Mouse (Mus musculus) urinary bladder, postnatal 36 days (tissue): ENCODE data around the gene Srcin1.

Source experiments
- DNase-seq, 2 experiments: peaks; one replicate each; pipeline ENCODE4 v3.0.0; 2022; ENCODE audit warnings: low spot score in 2 of 2, mixed read lengths in 1 of 2

Srcin1 gene

DNA sequence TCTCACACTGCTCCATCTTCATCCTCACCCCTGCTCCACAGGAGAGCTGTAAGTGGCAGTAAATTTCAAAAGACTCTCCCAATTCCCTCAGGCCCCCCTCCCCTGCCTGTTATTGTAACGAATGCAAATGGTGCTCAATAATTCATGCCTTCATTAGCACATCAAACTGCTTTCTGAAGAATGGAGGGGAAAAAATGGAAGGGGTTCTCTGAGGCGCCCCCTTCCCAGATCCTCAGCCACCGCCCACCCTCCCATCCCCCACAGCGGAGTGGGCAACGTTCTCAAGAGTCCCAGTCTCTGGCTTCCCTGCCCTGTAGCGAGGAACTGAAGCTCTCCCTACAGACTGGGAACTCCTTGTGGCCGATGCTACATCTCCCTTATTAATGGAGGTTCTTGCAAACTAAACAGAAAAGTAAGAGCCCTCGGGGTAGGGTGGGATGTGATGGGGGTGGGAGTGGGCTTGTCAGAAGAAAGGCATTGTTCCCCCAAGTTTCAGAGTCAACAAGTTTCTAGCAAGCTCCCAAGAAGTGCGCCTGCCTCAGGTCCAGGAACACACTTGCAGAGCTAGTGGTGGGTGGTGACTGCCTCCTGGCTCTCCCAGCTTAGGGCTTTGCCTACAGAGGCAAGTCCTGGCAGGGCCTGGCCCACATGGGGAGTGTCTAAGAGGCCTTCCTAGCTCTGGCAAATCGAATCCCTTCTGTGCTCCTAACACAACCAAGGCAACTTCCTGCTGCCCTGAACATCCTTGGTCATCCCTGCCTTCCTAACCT is 3.3 kb upstream of the Srcin1 start:
- no peak for DNase-seq

- no peak for DNase-seq
Observed at GRCm38 (mm10) chr11:97578286-97578685, 2.3 kb upstream of the Srcin1 start.

GRCm38 (mm10) chr11:97575638-97576037 is 348 bp downstream of the Srcin1 start:
- DNase-seq: peak; percentile 57 to 59

GRCm38 (mm10) chr11:97575075-97575474 is 911 bp downstream of the Srcin1 start:
- no peak for DNase-seq

DNA sequence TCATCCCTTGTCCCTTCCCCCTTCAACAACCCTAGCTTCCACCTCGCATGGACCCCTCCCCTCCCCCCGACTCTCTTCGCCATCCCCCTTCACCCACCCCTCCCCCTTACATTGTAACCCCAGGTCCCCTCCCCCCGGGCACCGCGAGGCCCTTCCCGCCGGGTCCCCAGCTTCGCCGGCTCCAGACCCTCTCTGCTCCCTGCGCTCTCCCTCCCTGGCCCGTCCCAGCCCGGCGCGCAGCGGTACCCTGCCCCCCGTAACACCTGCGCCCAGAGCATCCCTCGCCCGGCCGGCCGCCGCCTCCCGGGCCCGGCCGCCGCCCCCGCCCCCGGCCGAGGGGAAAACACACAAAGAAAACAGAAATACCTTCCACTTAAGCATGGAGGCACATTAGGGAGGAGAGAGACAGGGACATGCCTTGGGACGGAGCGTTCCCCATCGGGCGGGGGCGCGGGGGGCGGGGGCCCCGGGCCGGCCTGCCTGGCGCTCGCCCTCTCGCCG is 1.4 kb downstream of the Srcin1 start:
- no peak for DNase-seq

DNA sequence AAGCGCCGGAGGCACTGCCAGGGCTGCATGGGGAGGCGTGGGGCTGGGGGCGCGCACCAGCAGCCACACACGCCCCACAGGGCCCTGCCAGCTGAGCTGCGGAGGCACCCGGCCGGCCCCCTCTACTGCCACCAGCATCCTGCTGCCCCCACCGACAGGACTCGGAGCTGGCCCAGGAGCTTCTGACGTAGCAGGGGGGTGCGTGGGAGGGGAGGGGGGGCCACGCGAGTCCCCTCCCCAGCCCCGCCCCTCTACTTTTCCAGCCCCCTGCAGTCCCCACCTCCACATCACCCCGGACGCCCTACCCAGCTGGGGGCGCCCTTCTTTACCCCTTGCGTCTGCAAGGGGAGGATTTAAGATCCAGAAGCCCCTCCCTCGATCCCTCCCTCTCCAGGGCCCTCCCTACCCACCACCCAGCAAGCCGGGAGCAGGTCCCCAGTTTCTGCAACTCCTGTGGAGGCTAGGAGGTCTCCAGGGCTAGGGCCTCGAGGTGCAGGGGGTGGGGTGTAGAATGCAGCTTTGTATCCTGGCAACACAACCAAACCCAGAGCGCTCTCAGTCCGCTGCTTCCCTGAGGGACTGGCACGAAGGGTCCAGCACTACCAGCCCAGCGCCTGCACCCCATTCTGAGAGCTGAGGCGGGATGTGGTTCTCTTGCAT is 2.0 kb downstream of the Srcin1 start:
- no peak for DNase-seq

DNA sequence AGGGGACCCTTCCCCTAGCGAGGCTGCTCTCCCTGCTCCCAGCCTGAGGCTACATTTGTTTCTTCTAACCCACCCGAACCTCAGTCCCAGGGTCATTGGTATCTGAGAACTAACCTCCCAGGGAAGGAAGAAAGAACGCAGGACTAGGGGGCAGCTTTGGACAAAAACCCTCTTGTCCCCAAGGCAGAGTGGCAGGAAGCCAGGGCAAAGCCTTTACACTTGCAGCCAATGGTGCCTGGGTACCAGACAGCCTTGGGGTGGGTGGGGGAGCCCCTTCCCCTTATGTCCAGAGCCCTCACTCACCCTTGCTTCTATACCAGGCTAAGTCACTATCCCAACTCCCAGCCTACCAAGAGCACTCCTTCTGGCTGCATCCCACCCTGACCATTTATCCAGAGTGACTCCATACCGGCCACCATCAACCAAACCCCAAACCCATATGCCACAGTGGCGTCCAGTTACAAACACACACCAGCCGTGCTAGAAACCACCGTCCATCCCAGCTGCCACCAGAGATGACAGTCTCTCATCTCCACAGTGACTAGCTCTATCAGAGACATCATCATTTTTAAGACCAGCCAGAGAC is 3.0 kb downstream of the Srcin1 start:
- no peak for DNase-seq

- DNase-seq: no peak
Observed at GRCm38 (mm10) chr11:97572089-97572345, 4.0 kb downstream of the Srcin1 start.

DNA sequence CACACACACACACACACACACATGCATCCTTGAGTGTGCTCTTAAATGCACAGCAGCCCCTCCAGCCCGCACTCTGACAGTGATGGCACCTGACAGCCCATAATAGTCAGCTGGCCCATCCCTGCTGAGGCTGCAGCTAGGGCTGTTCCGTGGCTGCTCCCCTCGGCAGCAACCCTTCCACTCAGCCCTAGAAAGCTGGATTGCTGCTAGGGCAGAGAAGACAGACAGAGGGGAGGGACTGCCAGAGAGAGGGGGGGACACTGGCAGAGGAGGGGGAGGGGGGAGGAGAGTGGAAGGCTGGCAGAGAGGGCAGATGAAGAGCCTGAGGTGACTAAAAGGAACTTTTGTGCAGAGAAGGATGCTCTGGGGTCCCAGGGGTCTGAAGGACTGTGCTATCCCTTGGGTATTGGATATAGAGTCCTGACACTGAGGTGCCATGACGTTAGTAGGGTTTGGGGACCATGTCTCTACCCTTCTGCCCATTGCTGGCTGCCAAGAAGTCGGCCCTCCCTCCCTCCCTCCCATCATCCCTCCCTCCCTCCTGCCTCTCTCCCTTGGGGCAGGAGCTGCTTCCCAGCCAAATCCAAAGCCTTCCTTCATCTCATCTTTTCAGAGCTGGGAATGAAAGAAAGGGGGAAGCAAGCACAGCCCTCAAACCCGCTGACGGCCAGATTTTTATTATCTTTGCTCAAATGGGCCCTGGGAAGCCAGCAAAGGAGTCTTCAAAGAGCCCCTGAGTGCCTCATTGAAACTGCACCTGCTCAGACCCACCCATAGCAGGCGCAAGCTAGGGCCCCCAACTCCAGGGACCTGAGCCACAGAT is 4.5 kb downstream of the Srcin1 start:
- DNase-seq: no peak

GRCm38 (mm10) chr11:97570493-97571137 is 5.4 kb downstream of the Srcin1 start:
- DNase-seq: no peak

DNA sequence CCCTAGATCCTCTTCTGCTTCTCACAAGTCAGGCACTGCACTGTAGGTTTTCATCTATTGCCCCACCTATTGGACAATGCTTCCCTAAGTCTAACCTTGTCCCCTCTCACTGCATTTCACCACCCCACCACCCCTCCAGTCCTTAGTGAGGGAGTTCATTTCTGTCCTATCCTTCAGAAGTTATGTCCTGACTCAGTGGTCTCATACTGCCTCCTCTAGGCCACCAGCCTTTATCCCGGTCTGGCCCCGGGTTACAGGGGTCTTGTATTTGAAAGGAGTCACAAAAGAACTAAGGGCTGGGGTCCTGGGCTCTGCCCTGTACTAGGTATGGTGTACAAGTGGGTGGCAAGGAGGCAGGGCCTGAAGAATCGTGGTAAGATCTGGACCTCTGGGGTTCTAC is 6.2 kb downstream of the Srcin1 start:
- DNase-seq: no peak

GRCm38 (mm10) chr11:97569301-97569724 is 6.7 kb downstream of the Srcin1 start:
- no peak for DNase-seq

DNA sequence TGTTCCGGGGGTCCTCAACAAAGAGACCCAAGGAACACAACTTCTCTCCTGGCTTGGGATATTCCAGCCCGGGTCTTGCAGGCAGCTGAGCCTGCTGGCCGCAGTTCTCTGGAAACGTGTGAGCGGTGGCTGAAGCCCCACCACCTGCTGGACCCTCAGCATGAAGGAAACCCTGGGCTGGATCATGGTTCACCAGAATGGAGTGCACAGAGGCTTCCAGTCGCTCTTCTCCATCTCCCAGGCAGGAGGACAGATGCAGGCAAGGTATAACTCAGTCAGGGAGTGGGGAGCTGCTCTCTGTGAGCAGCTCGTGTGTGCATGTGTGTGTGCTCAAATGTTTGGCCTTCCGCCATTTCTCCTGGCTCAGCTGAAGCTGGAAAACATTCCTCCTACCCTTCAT is 7.3 kb downstream of the Srcin1 start:
- peak; percentile 45 to 63 for DNase-seq

- DNase-seq: no peak
Observed at GRCm38 (mm10) chr11:97567480-97567879, 8.5 kb downstream of the Srcin1 start.

- DNase-seq: no peak
Observed at GRCm38 (mm10) chr11:97566551-97566950, 9.4 kb downstream of the Srcin1 start.

DNA sequence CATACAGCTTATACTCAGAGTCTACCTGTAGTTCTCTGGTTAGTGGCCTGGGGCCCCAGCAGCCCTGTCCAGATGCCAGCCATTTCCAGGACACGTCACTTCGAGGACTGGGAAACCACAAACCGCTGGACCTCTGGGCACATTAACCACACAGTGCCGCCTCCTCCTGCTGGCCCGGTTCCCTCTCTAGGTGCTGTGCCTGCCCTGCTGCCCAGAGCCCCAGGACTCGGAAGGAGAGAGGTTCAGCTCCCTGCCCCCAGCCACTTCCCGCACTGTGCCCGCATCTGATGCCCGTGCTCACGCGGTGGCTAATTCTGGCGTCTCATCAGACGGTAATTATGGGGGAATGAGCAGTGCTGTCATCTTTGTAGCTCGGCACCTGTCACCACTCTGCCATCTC is 12.3 kb downstream of the Srcin1 start:
- DNase-seq: no peak

GRCm38 (mm10) chr11:97562536-97562935 is 13.4 kb downstream of the Srcin1 start:
- no peak for DNase-seq

DNA sequence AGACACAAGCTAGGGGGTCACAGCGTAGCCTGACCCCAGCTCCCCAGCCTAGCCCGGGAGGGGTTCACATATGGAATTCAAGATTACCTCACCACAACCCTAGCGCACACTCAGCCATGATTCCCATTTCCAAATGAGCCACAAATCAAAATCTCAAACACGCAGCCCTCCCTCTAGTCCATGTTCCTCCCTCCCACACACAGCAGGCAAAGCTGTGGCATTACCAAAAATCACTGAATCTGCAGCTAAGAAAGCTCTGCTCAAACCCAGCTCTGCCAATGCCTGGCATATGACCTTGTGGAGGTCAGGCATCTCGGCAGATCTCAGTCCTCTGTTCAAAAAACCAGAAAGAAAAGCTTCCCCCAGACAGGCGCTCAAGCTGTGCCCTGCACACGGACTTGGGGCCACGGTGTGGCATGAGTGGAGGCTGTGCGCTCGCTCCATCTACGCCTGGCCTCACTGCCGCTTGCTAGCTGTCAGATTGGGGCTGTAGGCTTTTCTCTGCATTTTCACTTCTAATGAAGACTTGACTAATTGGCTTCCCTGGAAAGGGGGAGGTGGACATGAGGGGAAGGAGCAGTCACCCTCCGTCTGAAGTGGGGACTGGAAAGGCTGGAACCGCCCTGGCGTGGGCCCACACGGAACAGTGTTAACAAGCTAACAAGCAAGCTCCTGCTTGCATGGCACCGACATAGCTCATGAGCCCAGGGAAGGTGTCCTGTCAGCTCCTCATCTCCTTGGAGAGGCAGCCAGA is 15.6 kb downstream of the Srcin1 start:
- no peak for DNase-seq

- DNase-seq: no peak
Observed at GRCm38 (mm10) chr11:97559549-97559948, 16.4 kb downstream of the Srcin1 start.

DNA sequence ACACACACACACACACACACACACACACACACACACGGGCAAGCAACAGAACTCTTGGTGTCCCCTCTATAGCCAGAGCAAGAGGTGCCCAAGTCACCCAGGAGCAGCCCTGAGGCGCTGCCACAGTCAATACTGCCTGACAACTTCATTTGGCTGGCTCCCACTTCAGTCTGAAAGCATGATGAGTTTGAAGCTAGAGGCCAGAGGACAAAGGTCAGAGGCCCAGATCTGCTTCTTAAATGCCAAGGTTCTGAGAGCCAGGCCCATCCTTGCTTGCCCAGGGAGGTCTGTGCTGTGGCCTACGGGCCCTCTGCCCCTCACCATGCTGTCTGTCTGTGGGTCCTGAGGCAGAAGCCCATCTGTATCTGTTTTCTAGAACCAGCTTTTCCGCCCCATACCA is 18.1 kb downstream of the Srcin1 start:
- no peak for DNase-seq
